Mouse (Mus musculus) retina, postnatal 1 day (tissue): ENCODE measurements at regions not wholly inside any gene's neighbourhood (a gene's known extent, or its start where the extent isn't known, plus 50 kb on each side); places are given as distances from the start of the nearest gene placed in this dataset.

Source experiments
- DNase-seq: peaks from one replicate; pipeline ENCODE4 v3.0.0-alpha.2; 2012

DNA sequence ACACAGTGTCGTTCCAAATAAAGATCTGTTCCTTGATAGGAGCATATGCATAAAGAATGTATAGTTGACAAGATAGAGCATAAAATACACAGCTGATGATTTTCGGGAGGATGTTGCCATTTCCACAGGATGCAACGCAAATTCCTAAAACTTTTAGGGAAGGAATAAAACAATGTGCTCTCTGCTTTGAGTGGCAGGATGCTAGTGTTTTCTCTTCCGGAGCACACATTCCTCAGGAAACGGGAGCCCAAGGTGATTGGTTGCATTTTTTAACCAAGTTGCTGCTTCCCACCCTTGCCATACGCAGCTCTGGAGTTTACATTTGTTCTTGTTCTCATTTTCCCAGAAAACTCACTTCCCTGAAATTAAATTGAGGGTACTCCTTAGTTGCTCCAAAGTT is 116.8 kb upstream of the Arhgap28 start:
- DNase-seq, result no peak

- DNase-seq, result no peak
Measured at GRCm38 (mm10) chr17:68134373-68134772, 130.5 kb upstream of the Arhgap28 start.

DNA sequence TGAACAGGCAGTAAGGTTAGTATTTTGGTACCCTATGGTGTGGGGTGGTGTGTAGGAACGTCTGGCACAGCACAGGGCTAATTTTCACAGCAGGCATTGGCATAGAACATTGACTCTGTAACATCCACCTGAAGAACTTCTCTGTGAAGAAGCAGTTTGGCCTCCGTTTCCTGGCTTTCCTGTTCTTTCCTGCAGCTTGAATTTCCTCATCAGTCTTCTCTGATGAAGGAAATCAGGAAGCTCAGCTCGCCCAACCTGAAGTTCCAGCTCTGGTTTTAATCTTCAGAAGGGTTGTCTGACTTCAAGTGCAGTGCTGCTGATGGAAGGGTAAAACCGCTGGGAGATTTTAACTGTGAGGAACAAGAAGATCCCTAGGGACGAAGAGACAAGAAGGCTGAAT is 131.5 kb upstream of the Arhgap28 start:
- no peak for DNase-seq

DNA sequence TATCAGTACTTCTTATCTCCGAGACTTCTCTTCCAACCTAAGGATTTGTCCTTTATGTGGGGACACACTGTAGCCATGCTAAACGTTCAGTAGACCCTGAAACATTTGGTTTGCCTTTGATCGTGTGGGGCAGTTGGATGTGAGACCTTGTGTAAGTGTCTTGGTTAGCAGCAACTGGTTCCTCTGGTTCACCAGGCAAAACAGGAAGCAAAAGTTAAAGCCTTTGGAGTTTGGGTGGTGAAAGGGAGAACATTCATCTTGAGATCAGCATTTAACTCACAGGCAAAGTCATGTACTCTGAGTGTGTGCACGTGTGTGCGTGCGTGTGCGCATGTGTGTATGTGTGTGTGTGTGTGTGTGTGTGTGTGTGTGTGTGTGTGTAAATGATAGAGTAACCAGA is 130.3 kb upstream of the L3mbtl4 start:
- no peak for DNase-seq

- no peak for DNase-seq
Measured at GRCm38 (mm10) chr17:68149237-68149792, 124.3 kb upstream of the L3mbtl4 start.

GRCm38 (mm10) chr17:68152438-68153120 is 121.0 kb upstream of the L3mbtl4 start:
- no peak for DNase-seq

DNA sequence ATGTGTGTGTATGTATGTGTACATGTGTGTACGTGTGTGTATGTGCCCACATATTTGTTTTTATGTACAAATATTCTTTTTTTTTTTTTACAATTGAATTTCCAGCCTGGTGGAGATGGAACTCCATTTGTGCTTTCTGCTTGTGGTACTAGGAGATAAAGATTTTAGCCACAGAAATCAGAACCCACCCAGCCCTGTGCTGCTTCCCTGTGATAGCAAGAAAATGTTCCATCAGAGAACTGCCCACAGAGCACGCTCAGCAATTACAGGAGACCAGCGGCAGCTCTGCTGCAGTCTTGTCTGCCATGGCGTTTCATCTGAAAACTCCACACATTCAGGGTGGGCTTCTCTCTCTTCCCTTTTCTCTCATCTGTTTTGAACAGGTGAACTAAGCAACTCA is 118.7 kb upstream of the L3mbtl4 start:
- DNase-seq, result no peak

DNA sequence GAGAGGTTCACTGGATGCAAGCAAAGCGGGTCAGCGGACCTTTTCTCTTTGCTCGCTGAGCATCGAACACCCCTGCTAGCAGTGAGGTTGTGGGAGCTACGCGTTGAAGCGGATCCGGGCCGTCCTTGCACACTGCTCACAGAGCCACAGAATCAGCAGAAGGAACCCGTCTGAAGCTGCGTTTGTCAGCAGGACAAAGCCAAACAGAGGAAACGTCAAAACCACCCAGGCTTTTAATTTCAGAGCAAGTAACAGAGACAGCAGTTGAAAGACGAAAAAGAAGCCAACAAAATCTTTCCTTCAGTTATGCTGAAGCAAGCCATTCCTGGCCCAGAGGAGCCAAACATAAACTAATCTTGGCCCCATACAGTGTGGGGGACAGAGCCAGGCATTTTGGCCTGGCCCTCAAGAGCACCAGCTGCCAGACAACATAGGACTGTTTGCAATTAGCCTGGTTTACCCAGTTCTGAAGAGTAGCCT is 115.4 kb upstream of the L3mbtl4 start:
- DNase-seq, result peak; percentile 19

GRCm38 (mm10) chr17:68161107-68161506 is 112.5 kb upstream of the L3mbtl4 start:
- DNase-seq, result no peak

DNA sequence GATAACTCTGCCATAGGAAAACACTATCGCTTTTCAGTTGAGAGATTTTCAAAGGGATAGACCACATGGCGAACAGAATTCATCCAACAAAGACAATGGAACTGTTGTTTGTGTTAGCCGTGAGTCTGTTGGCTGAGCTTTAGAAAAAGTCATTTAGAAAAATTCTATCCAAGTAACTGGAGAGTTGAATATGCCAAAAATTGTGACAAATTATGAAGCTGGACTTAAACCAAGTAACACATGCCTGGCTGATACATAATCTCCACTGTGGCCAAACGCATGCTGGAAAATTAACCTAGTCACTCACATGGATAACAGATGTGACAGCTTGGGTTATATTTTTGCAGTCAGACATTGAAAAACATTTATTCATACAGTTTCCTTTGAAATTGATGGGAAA is 110.1 kb upstream of the L3mbtl4 start:
- DNase-seq, result no peak

DNA sequence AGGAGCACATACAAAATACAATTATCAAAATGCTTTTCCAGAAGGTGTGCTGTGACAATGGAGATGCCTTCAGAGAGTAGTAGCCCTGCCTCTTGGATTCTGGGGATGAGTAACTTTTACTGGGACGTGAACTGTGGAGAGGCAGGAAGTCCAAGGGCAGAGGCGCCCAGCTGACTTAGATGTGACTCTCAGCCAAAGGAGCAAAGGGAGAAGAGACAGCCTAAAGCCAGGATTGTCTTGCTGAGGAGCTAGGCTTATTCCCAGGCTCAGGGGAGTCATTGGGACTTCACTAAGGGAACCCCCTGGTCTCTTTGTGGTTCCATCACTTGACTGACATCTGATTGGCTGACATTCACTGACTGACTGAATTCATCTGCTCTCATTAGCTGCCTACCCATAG is 108.9 kb upstream of the L3mbtl4 start:
- no peak for DNase-seq

DNA sequence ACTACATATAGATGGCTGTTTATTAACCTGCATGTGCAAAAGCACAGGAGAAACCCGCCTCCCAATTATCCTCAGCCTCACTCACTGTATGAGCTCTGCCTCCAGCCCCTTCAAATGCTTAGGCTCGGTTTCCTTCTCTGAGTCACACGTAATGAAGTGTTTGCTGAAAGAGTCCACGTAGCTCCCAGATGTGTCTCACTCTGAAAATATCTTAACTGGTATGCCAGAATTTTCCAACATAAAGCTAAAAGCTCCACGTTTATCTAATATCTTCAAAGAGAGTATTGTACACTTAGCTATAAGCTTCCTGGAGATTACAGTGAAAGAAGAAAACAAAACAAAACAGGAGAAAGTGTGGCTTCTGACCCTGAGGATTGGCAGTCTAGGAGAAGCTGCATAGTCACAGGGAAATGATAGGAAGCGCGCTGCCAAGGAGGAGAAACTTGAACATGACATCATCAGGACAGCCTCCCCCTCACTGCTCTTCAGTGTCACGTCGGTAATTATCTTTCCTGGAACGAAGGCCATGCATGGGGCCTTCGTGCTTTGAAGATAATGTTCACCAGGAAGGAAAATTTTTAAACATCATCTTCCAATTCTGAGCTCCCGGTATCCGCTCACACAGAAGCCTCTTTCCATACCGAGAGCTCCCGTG is 108.3 kb upstream of the L3mbtl4 start:
- DNase-seq, result no peak

GRCm38 (mm10) chr17:68166397-68166796 is 107.2 kb upstream of the L3mbtl4 start:
- peak; percentile 60 for DNase-seq

- DNase-seq, result no peak
Measured at GRCm38 (mm10) chr17:68172838-68173237, 100.8 kb upstream of the L3mbtl4 start.

- peak; percentile 77 for DNase-seq
Measured at GRCm38 (mm10) chr17:68176611-68177165, 96.9 kb upstream of the L3mbtl4 start.

DNA sequence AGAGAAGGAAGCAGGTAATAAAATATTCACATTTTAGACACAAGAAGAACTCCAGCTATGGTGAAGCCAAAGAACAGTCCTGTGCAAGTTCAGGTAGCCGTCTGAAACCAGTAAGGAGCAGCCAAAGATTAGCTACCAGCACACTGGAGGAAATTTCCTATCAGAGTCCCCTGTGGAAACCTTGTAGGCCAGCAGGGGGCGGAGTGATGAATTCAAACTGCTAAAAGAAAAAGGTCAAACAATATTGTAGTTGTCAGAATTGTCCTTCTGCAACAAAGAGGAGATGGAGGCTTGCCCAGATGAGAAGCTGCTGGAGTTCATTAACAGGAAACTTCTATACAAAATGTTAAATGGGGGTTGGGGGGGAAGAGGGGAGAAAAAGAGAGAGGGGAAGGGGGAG is 95.8 kb upstream of the L3mbtl4 start:
- peak; percentile 70 for DNase-seq

DNA sequence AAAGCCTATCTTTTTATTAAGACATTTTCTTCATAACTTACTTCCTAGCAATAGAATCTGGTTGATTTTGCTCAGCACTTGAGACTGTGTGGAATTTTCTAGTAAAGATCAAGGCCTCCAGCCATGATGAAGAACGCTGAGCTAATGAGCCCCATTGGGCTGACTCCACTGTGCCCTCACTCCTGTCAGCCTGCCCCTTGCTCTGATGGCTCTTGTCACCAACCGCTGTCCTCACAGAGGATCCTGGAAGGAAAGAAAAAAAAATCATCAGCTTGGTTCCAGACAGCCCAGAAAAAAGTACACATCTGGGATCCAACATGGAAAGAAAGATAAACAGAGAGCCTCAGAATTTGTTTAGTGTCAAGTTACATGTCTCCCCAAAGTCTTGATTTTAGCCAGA is 88.2 kb upstream of the L3mbtl4 start:
- no peak for DNase-seq

- no peak for DNase-seq
Measured at GRCm38 (mm10) chr17:68189888-68190287, 83.7 kb upstream of the L3mbtl4 start.

GRCm38 (mm10) chr17:68205545-68205944 is 68.1 kb upstream of the L3mbtl4 start:
- peak; percentile 19 for DNase-seq

GRCm38 (mm10) chr17:68208837-68209236 is 64.8 kb upstream of the L3mbtl4 start:
- DNase-seq, result no peak

- peak; percentile 66 for DNase-seq
Measured at GRCm38 (mm10) chr17:68210313-68211254, 63.0 kb upstream of the L3mbtl4 start.

- no peak for DNase-seq
Measured at GRCm38 (mm10) chr17:68218246-68218645, 55.4 kb upstream of the L3mbtl4 start.

- DNase-seq, result no peak
Measured at GRCm38 (mm10) chr17:68223170-68223569, 50.4 kb upstream of the L3mbtl4 start.
